Mouse (Mus musculus): ENCODE data around the gene Thoc5. TPM values are rescaled to one million over a fixed set of nuclear protein-coding genes. Genes with fewer than 3 reads are reported as not detected.
A peak's percentile ranks its signal among the peaks of the same experiment; 100 is the strongest.

The Thoc5 gene
- total and polyA plus RNA-seq, 2 experiments, result 10.0 to 10.4 TPM

- Histone ChIP-seq H3K4me1 (ENCODE audit: control insufficient read depth, insufficient read depth, low read length) (no peaks in the 10 kb centered on the region), H3K27me3 (ENCODE audit: control insufficient read depth, insufficient read depth, low read length) (no peaks in the 10 kb centered on the region), H3K9ac (ENCODE audit: low read depth, low read length) (no peak overlapping the region), H3K79me2 (ENCODE audit: control insufficient read depth, insufficient read depth, low read length) (no peaks in the 10 kb centered on the region), H3K36me3 (ENCODE audit: control insufficient read depth, insufficient read depth, low read length) (no peaks in the 10 kb centered on the region), H3K27ac (replicated peaks; ENCODE audit: insufficient read depth, low read depth, low read length) (peak overlapping the region; percentile 74), H3K4me3 (ENCODE audit: insufficient read depth, low read depth, low read length) (no peak overlapping the region)
- no peak for TF ChIP-seq POLR2A (IDR thresholded peaks at IDR 0.05; ENCODE audit: extremely low read depth, insufficient read depth, low read length)
- peak; percentile 73 for TF ChIP-seq CTCF (IDR thresholded peaks at IDR 0.05; ENCODE audit: low read depth, low read length)
- peak; percentile 62 for DNase-seq (ENCODE audit: extremely low read depth, low read depth, low spot score)
- WGBS, result 52% methylated on average over 13 of the region's 13 CpGs
These were observed 78.1 kb downstream of the Thoc5 start for GRCm38 (mm10) chr11:4972967-4973870.

GRCm38 (mm10) chr11:4973871-4974256 lies 78.7 kb downstream of the Thoc5 start:
- no peak for TF ChIP-seq POLR2A (IDR thresholded peaks at IDR 0.05; ENCODE audit: extremely low read depth, insufficient read depth, low read length)
- no peak for TF ChIP-seq CTCF (IDR thresholded peaks at IDR 0.05; ENCODE audit: low read depth, low read length)
- H3K79me2 ChIP-seq (ENCODE audit: control insufficient read depth, insufficient read depth, low read length), result no peaks in the 10 kb centered on the region
- H3K9ac ChIP-seq (ENCODE audit: low read depth, low read length), result no peak overlapping the region
- H3K4me1 ChIP-seq (ENCODE audit: control insufficient read depth, insufficient read depth, low read length), result no peaks in the 10 kb centered on the region
- H3K36me3 ChIP-seq (ENCODE audit: control insufficient read depth, insufficient read depth, low read length), result no peaks in the 10 kb centered on the region
- no peak overlapping the region for H3K4me3 ChIP-seq (ENCODE audit: insufficient read depth, low read depth, low read length)
- H3K27me3 ChIP-seq (ENCODE audit: control insufficient read depth, insufficient read depth, low read length), result no peaks in the 10 kb centered on the region
- peak overlapping the region; percentile 74 for H3K27ac ChIP-seq (replicated peaks; ENCODE audit: insufficient read depth, low read depth, low read length)
- DNase-seq (ENCODE audit: extremely low read depth, low read depth, low spot score), result no peak
- WGBS, result 81% methylated on average over 2 of the region's 2 CpGs

- peak; percentile 18 for DNase-seq (ENCODE audit: extremely low read depth, low read depth, low spot score)
These were observed 79.4 kb downstream of the Thoc5 start for GRCm38 (mm10) chr11:4974376-4975122.

DNA sequence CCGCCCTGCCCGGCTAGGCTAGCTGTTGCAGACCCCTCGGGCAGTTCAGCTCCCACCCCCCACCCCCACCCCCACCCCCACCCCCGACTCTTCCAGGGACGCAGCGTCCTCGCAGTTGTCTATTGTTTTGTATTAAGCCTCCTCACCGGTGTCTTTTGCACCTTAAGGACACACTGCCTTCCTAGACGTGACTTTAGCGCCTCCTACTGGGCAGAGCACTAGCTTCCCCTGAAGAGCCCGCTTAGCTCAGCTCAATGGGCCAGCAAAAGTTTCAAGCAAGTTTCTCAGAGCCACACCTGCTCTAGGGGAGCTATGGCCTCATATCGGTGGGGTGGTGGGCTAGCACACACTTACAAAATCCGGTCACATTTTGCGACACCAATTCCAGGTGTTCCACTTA lies 80.5 kb downstream of the Thoc5 start:
- H3K27me3 ChIP-seq (ENCODE audit: control insufficient read depth, insufficient read depth, low read length), result no peaks in the 10 kb centered on the region
- WGBS, result 16% methylated on average over 13 of the region's 14 CpGs
- H3K4me3 ChIP-seq (ENCODE audit: insufficient read depth, low read depth, low read length), result no peak overlapping the region; the same call in 1 of the 2 replicates
- H3K36me3 ChIP-seq (ENCODE audit: control insufficient read depth, insufficient read depth, low read length), result no peaks in the 10 kb centered on the region
- H3K4me1 ChIP-seq (ENCODE audit: control insufficient read depth, insufficient read depth, low read length), result no peaks in the 10 kb centered on the region
- no peak overlapping the region for H3K27ac ChIP-seq (replicated peaks; ENCODE audit: insufficient read depth, low read depth, low read length)
- DNase-seq (ENCODE audit: extremely low read depth, low read depth, low spot score), result peak; percentile 55
- H3K9ac ChIP-seq (ENCODE audit: low read depth, low read length), result no peak overlapping the region
- TF ChIP-seq POLR2A (IDR thresholded peaks at IDR 0.05; ENCODE audit: extremely low read depth, insufficient read depth, low read length), result no peak
- TF ChIP-seq CTCF (IDR thresholded peaks at IDR 0.05; ENCODE audit: low read depth, low read length), result peak; percentile 84
- H3K79me2 ChIP-seq (ENCODE audit: control insufficient read depth, insufficient read depth, low read length), result no peaks in the 10 kb centered on the region

More at GRCm38 (mm10) chr11:4974376-4975122, 79.4 kb downstream of the Thoc5 start:
- Histone ChIP-seq H3K4me3 (ENCODE audit: insufficient read depth, low read depth, low read length) (no peak overlapping the region), H3K27me3 (ENCODE audit: control insufficient read depth, insufficient read depth, low read length) (no peaks in the 10 kb centered on the region), H3K36me3 (ENCODE audit: control insufficient read depth, insufficient read depth, low read length) (no peaks in the 10 kb centered on the region), H3K9ac (ENCODE audit: low read depth, low read length) (no peak overlapping the region), H3K4me1 (ENCODE audit: control insufficient read depth, insufficient read depth, low read length) (no peaks in the 10 kb centered on the region), H3K27ac (replicated peaks; ENCODE audit: insufficient read depth, low read depth, low read length) (peak overlapping the region; percentile 74), H3K79me2 (ENCODE audit: control insufficient read depth, insufficient read depth, low read length) (no peaks in the 10 kb centered on the region)
- TF ChIP-seq POLR2A (IDR thresholded peaks at IDR 0.05; ENCODE audit: extremely low read depth, insufficient read depth, low read length) (no peak), CTCF (IDR thresholded peaks at IDR 0.05; ENCODE audit: low read depth, low read length) (no peak)
- WGBS, result 69% methylated on average over 11 of the region's 11 CpGs

Other genes with a start within 250 kb of the Thoc5 start
- gene Uqcr10, start 191.0 kb upstream of the Thoc5 start, total RNA-seq (2014; rRNA removed), result 702 and 886 TPM in 2 replicates
- 568 and 709 TPM in 2 replicates for gene Uqcr10, start 191.0 kb upstream of the Thoc5 start, polyA plus RNA-seq (2012; rRNA removed)
- 3.6 and 5.1 TPM in 2 replicates for gene Zmat5, start 190.6 kb upstream of the Thoc5 start, total RNA-seq (2014; rRNA removed)
- 13.8 and 17.5 TPM in 2 replicates for gene Zmat5, start 190.6 kb upstream of the Thoc5 start, polyA plus RNA-seq (2012; rRNA removed)
- gene Cabp7, start 148.5 kb upstream of the Thoc5 start, total RNA-seq (2014; rRNA removed), result not detected in 2 replicates
- not detected in 2 replicates for gene Cabp7, start 148.5 kb upstream of the Thoc5 start, polyA plus RNA-seq (2012; rRNA removed)
- 10.8 and 11.1 TPM in 2 replicates for gene Nf2, start 45.8 kb upstream of the Thoc5 start, total RNA-seq (2014; rRNA removed)
- 14.6 and 16.4 TPM in 2 replicates for gene Nf2, start 45.8 kb upstream of the Thoc5 start, polyA plus RNA-seq (2012; rRNA removed)
- gene Nipsnap1, start 21.4 kb upstream of the Thoc5 start, total RNA-seq (2014; rRNA removed), result 217 and 226 TPM in 2 replicates
- 294 and 337 TPM in 2 replicates for gene Nipsnap1, start 21.4 kb upstream of the Thoc5 start, polyA plus RNA-seq (2012; rRNA removed)
- 0.09 and 0.20 TPM in 2 replicates for gene Nefh, start 52.7 kb downstream of the Thoc5 start, total RNA-seq (2014; rRNA removed)
- gene Nefh, start 52.7 kb downstream of the Thoc5 start, polyA plus RNA-seq (2012; rRNA removed), result 0.06 TPM in 1 of 2 replicates, not detected in the other
- gene Ap1b1, start 91.5 kb downstream of the Thoc5 start, total RNA-seq (2014; rRNA removed), result 30.1 and 41.2 TPM in 2 replicates
- gene Ap1b1, start 91.5 kb downstream of the Thoc5 start, polyA plus RNA-seq (2012; rRNA removed), result 46.7 and 48.8 TPM in 2 replicates
- gene Rasl10a, start 162.8 kb downstream of the Thoc5 start, total RNA-seq (2014; rRNA removed), result not detected in 2 replicates
- gene Rasl10a, start 162.8 kb downstream of the Thoc5 start, polyA plus RNA-seq (2012; rRNA removed), result 0.26 TPM in 1 of 2 replicates, not detected in the other
- gene Gas2l1, start 170.0 kb downstream of the Thoc5 start, total RNA-seq (2014; rRNA removed), result 3.1 and 7.3 TPM in 2 replicates
- 25.4 and 25.8 TPM in 2 replicates for gene Gas2l1, start 170.0 kb downstream of the Thoc5 start, polyA plus RNA-seq (2012; rRNA removed)
- 8.6 and 13.8 TPM in 2 replicates for gene Rhbdd3, start 203.6 kb downstream of the Thoc5 start, total RNA-seq (2014; rRNA removed)
- gene Rhbdd3, start 203.6 kb downstream of the Thoc5 start, polyA plus RNA-seq (2012; rRNA removed), result 26.5 and 30.8 TPM in 2 replicates
- 88.6 and 89.8 TPM in 2 replicates for gene Ewsr1, start 203.9 kb downstream of the Thoc5 start, total RNA-seq (2014; rRNA removed)
- gene Ewsr1, start 203.9 kb downstream of the Thoc5 start, polyA plus RNA-seq (2012; rRNA removed), result 95.1 and 112 TPM in 2 replicates